Mouse (Mus musculus) myocyte (in vitro differentiated cells): ENCODE data around the gene Foxi3. TPM values are rescaled to one million over a fixed set of nuclear protein-coding genes. Genes with fewer than 3 reads are reported as not detected.

Source experiments
- H3K27me3 ChIP-seq: one replicate; pipeline ENCODE4 v1.6.1; 2011; ENCODE audit not compliant: control insufficient read depth, insufficient read depth, insufficient read length
- H3K36me3 ChIP-seq: one replicate; pipeline ENCODE4 v1.6.1; 2011; ENCODE audit not compliant: control insufficient read depth, insufficient read depth
- H3K4me2 ChIP-seq: one replicate; pipeline ENCODE4 v1.6.1; 2011; ENCODE audit warnings: low read depth, control low read depth
- H3K4me3 ChIP-seq: one replicate; pipeline ENCODE4 v1.5.1; 2011; ENCODE audit warnings: mild to moderate bottlenecking, control low read depth, moderate library complexity
- H3K79me2 ChIP-seq: one replicate; pipeline ENCODE4 v1.6.1; 2011; ENCODE audit not compliant: control insufficient read depth, insufficient read depth
- H3ac ChIP-seq: one replicate; pipeline ENCODE4 v1.6.1; 2011; ENCODE audit not compliant: control insufficient read depth, insufficient read length
- CEBPB ChIP-seq: IDR thresholded peaks from 2 replicates; pipeline ENCODE4 v1.6.1; 2011; ENCODE audit warnings: mild to moderate bottlenecking, moderate library complexity; ENCODE audit not compliant: poor library complexity, insufficient read depth, severe bottlenecking
- E2F4 ChIP-seq: IDR thresholded peaks from one replicate; pipeline ENCODE4 v1.6.1; 2011; ENCODE audit warnings: mild to moderate bottlenecking, control low read depth, moderate library complexity; ENCODE audit not compliant: insufficient read depth
- MAX ChIP-seq: IDR thresholded peaks from one replicate; pipeline ENCODE4 v1.6.1; 2011; ENCODE audit warnings: low read depth, mild to moderate bottlenecking, control low read depth
- MYOD1 ChIP-seq, 3 experiments: IDR thresholded peaks; one replicate each; pipeline ENCODE4 v1.6.1; 2011; ENCODE audit warnings: control low read depth in 2 of 3, low read depth in 2 of 3, mild to moderate bottlenecking in 2 of 3, moderate library complexity in 1 of 3; ENCODE audit not compliant: insufficient read length in 2 of 3, control insufficient read depth in 1 of 3
- MYOG ChIP-seq, 3 experiments: IDR thresholded peaks; one replicate each; pipeline ENCODE4 v1.6.1; 2011; ENCODE audit warnings: control low read depth in 2 of 3, low read depth in 2 of 3, mild to moderate bottlenecking in 2 of 3; ENCODE audit not compliant: insufficient read length in 2 of 3, control insufficient read depth in 1 of 3, insufficient read depth in 1 of 3
- POLR2A ChIP-seq: IDR thresholded peaks from one replicate; pipeline ENCODE4 v1.6.1; 2011; ENCODE audit warnings: low read depth, mild to moderate bottlenecking, control low read depth, moderate library complexity; ENCODE audit not compliant: insufficient read length
- POLR2AphosphoS2 ChIP-seq: IDR thresholded peaks from one replicate; pipeline ENCODE4 v1.6.1; 2011; ENCODE audit warnings: low read depth, control low read depth; ENCODE audit not compliant: insufficient read length
- REST ChIP-seq: IDR thresholded peaks from one replicate; pipeline ENCODE4 v1.6.1; 2011; ENCODE audit warnings: mild to moderate bottlenecking, control low read depth, moderate library complexity; ENCODE audit not compliant: insufficient read depth, insufficient read length
- SRF ChIP-seq: IDR thresholded peaks from one replicate; pipeline ENCODE4 v1.6.1; 2011; ENCODE audit warnings: low read depth; ENCODE audit not compliant: control insufficient read depth, insufficient read length
- TCF12 ChIP-seq: IDR thresholded peaks from one replicate; pipeline ENCODE4 v1.6.1; 2011; ENCODE audit warnings: mild to moderate bottlenecking, control low read depth; ENCODE audit not compliant: poor library complexity, insufficient read depth, severe bottlenecking
- TCF3 ChIP-seq: IDR thresholded peaks from one replicate; pipeline ENCODE4 v1.6.1; 2011; ENCODE audit warnings: low read depth, control low read depth; ENCODE audit not compliant: insufficient read length
- USF1 ChIP-seq: IDR thresholded peaks from one replicate; pipeline ENCODE4 v1.6.1; 2011; ENCODE audit warnings: low read depth, mild to moderate bottlenecking, control low read depth, moderate library complexity
- polyA plus RNA-seq: library from polyadenylated mRNA; unstranded; fragments of >200 nt; fragmentation: generic; extraction: Trizol; gene quantifications from one replicate; pipeline ENCODE4 v1.2.1, GENCODE M21; 2012; ENCODE audit warnings: missing spikeins

Gene Foxi3
- polyA plus RNA-seq, 1 experiment = not detected

DNA sequence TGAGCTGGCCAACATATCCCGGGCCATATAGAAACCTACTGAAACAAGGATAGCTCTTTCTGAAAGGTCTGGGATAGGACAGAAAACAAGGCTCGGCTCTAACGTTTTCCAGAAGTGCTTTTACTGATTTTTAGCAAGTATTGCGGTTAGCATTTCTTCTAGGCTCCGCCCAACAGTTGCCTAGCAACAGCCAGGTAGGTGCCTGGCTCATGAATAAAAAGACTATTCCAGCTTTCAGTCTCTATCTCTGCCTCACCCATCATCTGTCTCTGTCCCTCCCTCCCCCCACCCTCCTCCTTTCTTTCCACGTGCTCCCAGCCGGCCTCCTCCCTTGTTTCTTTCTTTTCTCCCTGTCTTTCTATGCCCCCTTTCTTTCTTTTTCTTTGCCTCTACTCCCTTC, 9.4 kb downstream of the Foxi3 start:
- TF ChIP-seq USF1 (no peak), TCF3 (no peak), CEBPB (no peak), POLR2A (no peak), E2F4 (no peak), REST (no peak), MYOG (IDR thresholded peaks at IDR 0.05; ENCODE audit: control insufficient read depth in 1 of 3, insufficient read depth in 1 of 3, insufficient read length in 2 of 3, low read depth in 2 of 3) (no peak), MAX (no peak), MYOD1 (IDR thresholded peaks at IDR 0.05; ENCODE audit: control insufficient read depth in 1 of 3, insufficient read length in 2 of 3, low read depth in 2 of 3) (no peak), POLR2AphosphoS2 (no peak), TCF12 (no peak), SRF (no peak)
- peaks cover 41% of the 10 kb centered on the region for H3K27me3 ChIP-seq
- H3ac ChIP-seq = no peak overlapping the region

DNA sequence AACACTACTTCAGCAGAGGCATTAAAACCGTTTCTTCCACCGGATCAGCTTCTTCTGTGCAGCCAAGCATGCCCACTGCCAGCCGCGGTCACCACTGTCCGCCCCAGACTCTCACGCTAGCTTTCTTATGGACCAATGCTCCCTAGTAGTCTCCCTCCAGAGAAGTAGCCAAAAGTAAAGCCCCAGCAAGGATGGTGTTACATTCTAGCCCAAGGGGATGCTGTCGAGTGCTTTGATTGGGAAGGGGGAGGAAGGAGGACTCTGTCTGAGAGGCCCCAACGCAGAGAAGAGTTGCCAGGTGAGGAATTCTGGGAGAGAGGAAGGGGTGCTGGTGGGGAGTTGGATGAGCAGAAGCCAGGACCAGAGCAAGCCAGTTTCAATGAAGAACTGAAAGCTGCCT, 11.1 kb downstream of the Foxi3 start:
- TF ChIP-seq CEBPB (no peak), MAX (no peak), MYOD1 (IDR thresholded peaks at IDR 0.05; ENCODE audit: control insufficient read depth in 1 of 3, insufficient read length in 2 of 3, low read depth in 2 of 3) (no peak)
- no peak overlapping the region for H3K4me3 ChIP-seq
- H3K36me3 ChIP-seq = no peaks in the 10 kb centered on the region
- no peak overlapping the region for H3ac ChIP-seq
- H3K79me2 ChIP-seq = no peaks in the 10 kb centered on the region
- no peak overlapping the region for H3K4me2 ChIP-seq
- peaks cover 41% of the 10 kb centered on the region for H3K27me3 ChIP-seq

More for the DNA sequence above, 9.4 kb downstream of the Foxi3 start:
- no peak overlapping the region for H3K4me2 ChIP-seq
- H3K79me2 ChIP-seq = no peaks in the 10 kb centered on the region
- no peak overlapping the region for H3K4me3 ChIP-seq
- H3K36me3 ChIP-seq = no peaks in the 10 kb centered on the region

GRCm38 (mm10) chr6:70968291-70968690, 12.0 kb downstream of the Foxi3 start:
- Histone ChIP-seq H3K79me2 (no peaks in the 10 kb centered on the region), H3K27me3 (peaks cover 40% of the 10 kb centered on the region), H3K4me3 (no peak overlapping the region), H3K4me2 (no peak overlapping the region), H3K36me3 (no peaks in the 10 kb centered on the region), H3ac (no peak overlapping the region)
- TF ChIP-seq TCF3 (no peak), E2F4 (no peak), MAX (no peak), SRF (no peak), USF1 (no peak), TCF12 (no peak), MYOG (IDR thresholded peaks at IDR 0.05; ENCODE audit: control insufficient read depth in 1 of 3, insufficient read depth in 1 of 3, insufficient read length in 2 of 3, low read depth in 2 of 3) (no peak), MYOD1 (IDR thresholded peaks at IDR 0.05; ENCODE audit: control insufficient read depth in 1 of 3, insufficient read length in 2 of 3, low read depth in 2 of 3) (no peak), POLR2AphosphoS2 (no peak), REST (no peak), CEBPB (no peak), POLR2A (no peak)

DNA sequence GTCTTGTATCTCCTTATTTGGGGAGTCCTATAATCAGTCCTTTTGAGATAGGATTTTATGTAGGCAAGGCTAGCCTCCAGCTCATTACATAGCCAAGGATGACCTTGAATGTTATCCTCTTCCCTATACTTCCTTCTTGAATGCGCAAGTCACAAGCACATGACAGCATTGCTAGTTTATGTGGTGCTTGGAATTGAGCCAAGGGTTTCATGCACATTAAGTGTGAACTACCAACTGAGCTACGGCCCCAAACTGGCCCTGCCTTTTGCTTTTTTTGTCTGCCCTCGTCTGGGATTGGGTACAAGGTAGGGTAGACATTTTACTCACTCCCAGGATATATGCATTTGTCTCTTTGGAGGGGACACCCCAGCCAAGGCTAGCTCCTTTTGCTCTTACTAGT, 16.7 kb downstream of the Foxi3 start:
- H3ac ChIP-seq = no peak overlapping the region

GRCm38 (mm10) chr6:70981036-70981435, 24.7 kb downstream of the Foxi3 start:
- Histone ChIP-seq H3K79me2 (no peaks in the 10 kb centered on the region), H3K27me3 (no peaks in the 10 kb centered on the region), H3ac (no peak overlapping the region), H3K4me2 (no peak overlapping the region), H3K36me3 (no peaks in the 10 kb centered on the region), H3K4me3 (no peak overlapping the region)
- TF ChIP-seq POLR2AphosphoS2 (no peak), REST (no peak), MYOG (IDR thresholded peaks at IDR 0.05; ENCODE audit: control insufficient read depth in 1 of 3, insufficient read depth in 1 of 3, insufficient read length in 2 of 3, low read depth in 2 of 3) (no peak), POLR2A (no peak), USF1 (no peak), TCF12 (no peak), SRF (no peak), E2F4 (no peak), MAX (no peak), MYOD1 (IDR thresholded peaks at IDR 0.05; ENCODE audit: control insufficient read depth in 1 of 3, insufficient read length in 2 of 3, low read depth in 2 of 3) (no peak), CEBPB (no peak), TCF3 (no peak)

More for the DNA sequence above, 16.7 kb downstream of the Foxi3 start:
- Histone ChIP-seq H3K79me2 (no peaks in the 10 kb centered on the region), H3K4me3 (no peak overlapping the region), H3K36me3 (no peaks in the 10 kb centered on the region), H3K4me2 (no peak overlapping the region), H3K27me3 (peaks cover 13% of the 10 kb centered on the region)
- TF ChIP-seq MYOD1 (IDR thresholded peaks at IDR 0.05; ENCODE audit: control insufficient read depth in 1 of 3, insufficient read length in 2 of 3, low read depth in 2 of 3) (no peak), E2F4 (no peak), MAX (no peak), MYOG (IDR thresholded peaks at IDR 0.05; ENCODE audit: control insufficient read depth in 1 of 3, insufficient read depth in 1 of 3, insufficient read length in 2 of 3, low read depth in 2 of 3) (no peak), CEBPB (no peak), POLR2A (no peak), TCF3 (no peak), POLR2AphosphoS2 (no peak), USF1 (no peak), REST (no peak), SRF (no peak), TCF12 (no peak)
